Mouse (Mus musculus) thymus, adult 2 months (tissue): ENCODE results near the gene Zswim8. TPM values are rescaled to one million over a fixed set of nuclear protein-coding genes. Genes with fewer than 3 reads are reported as not detected.

ENCODE experiments used
- DNase-seq: peaks from one replicate; pipeline ENCODE4 v3.0.0; 2021
- H3K27ac ChIP-seq: fragments of 200-500 bp; 2 replicates; pipeline ENCODE4 v1.5.1; 2012; ENCODE audit warnings: low read length, control low read depth; ENCODE audit not compliant: control insufficient read depth, insufficient read depth
- H3K27me3 ChIP-seq: fragments of 200-500 bp; 2 replicates; pipeline ENCODE4 v1.6.1; 2012; ENCODE audit warnings: mild to moderate bottlenecking, low read length, moderate library complexity, mixed read lengths; ENCODE audit not compliant: control insufficient read depth, insufficient read depth
- H3K36me3 ChIP-seq: fragments of 200-500 bp; 2 replicates; pipeline ENCODE4 v1.6.1; 2012; ENCODE audit warnings: mild to moderate bottlenecking, low read length, moderate library complexity; ENCODE audit not compliant: control insufficient read depth, insufficient read depth
- H3K4me1 ChIP-seq: fragments of 200-500 bp; replicated peaks from 2 replicates; pipeline ENCODE4 v1.6.1; 2012; ENCODE audit warnings: low read length; ENCODE audit not compliant: control insufficient read depth, insufficient read depth
- H3K4me3 ChIP-seq: fragments of 200-500 bp; 2 replicates; pipeline ENCODE4 v1.5.1; 2012; ENCODE audit warnings: mild to moderate bottlenecking, low read length, control low read depth, moderate library complexity; ENCODE audit not compliant: control insufficient read depth, insufficient read depth
- CTCF ChIP-seq: fragments of 200-500 bp; IDR thresholded peaks from 2 replicates; pipeline ENCODE4 v1.5.1; 2012; ENCODE audit warnings: mild to moderate bottlenecking, control low read depth, low read length, moderate library complexity, borderline replicate concordance; ENCODE audit not compliant: control insufficient read depth, poor library complexity, insufficient read depth; ENCODE audit errors: extremely low read depth
- POLR2A ChIP-seq: fragments of 200-500 bp; IDR thresholded peaks from 2 replicates; pipeline ENCODE4 v1.6.1; 2012; ENCODE audit warnings: mild to moderate bottlenecking, low read length, control low read depth, moderate library complexity; ENCODE audit not compliant: control insufficient read depth, poor library complexity, insufficient read depth; ENCODE audit errors: extremely low read depth
- WGBS: fragments of 180-500 bp; shearing (Covaris S2); methylation state at CpG from one replicate; pipeline ENCODE4 v1.1.7; 2018; 5-methylcytosine and 5-hydroxymethylcytosine counted together
- polyA plus RNA-seq: library from polyadenylated mRNA; depleted of rRNA; stranded (reverse); fragments of >200 nt; gene quantifications from 2 replicates; pipeline ENCODE4 v1.2.3, GENCODE M21; 2012

The Zswim8 gene
- polyA plus RNA-seq, 1 experiment = 296 TPM

DNA sequence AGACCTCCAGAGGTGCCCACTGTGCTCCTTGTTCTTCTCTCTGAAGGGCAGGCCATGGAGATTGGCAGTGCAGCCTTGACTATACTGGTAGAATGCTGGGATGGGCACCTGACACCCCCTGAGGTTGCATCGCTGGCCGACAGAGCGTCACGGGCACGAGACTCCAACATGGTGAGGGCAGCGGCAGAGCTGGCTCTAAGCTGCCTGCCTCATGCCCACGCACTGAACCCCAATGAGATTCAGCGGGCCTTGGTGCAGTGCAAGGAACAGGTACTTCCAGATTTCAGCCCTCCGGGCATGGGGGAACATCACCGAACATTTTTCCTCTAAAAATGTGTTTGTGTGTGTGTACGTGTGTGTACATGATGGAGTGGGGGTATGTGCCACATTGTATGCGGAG lies 12.4 kb downstream of the Zswim8 start:
- peaks cover 60% of the 10 kb centered on the region for H3K36me3 ChIP-seq

GRCm38 (mm10) chr14:20721371-20721770 lies 14.0 kb downstream of the Zswim8 start:
- WGBS = 100% methylated on average over 3 of the region's 4 CpGs
- TF ChIP-seq CTCF (no peak), POLR2A (no peak)
- Histone ChIP-seq H3K36me3 (peaks cover 51% of the 10 kb centered on the region), H3K27me3 (no peaks in the 10 kb centered on the region), H3K4me1 (no peaks in the 10 kb centered on the region), H3K27ac (no peak overlapping the region), H3K4me3 (no peak overlapping the region)
- no peak for DNase-seq

More for the DNA sequence above, 12.4 kb downstream of the Zswim8 start:
- Histone ChIP-seq H3K27ac (no peak overlapping the region), H3K4me3 (no peak overlapping the region), H3K27me3 (no peaks in the 10 kb centered on the region), H3K4me1 (no peaks in the 10 kb centered on the region)
- no peak for DNase-seq
- WGBS = 99% methylated on average over 12 of the region's 12 CpGs
- TF ChIP-seq CTCF (no peak), POLR2A (no peak)

DNA sequence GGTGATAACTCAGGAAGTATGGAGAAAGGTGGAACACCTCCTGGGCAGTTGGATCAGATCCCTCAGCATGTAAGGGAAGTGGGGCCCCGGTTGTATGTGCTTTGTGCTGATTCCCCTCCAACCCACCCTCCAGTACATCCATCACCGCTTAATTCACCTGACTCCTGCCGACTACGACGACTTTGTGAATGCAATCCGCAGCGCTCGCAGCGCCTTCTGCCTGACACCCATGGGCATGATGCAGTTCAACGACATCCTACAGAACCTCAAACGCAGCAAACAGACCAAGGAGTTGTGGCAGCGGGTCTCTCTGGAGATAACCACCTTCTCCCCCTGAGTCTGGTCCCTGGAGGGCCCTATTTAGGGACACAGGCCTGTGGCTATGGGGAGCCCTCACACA lies 15.7 kb downstream of the Zswim8 start:
- no peak overlapping the region for H3K4me3 ChIP-seq
- H3K36me3 ChIP-seq = peaks cover 56% of the 10 kb centered on the region
- H3K4me1 ChIP-seq = no peaks in the 10 kb centered on the region
- WGBS = 98% methylated on average over 12 of the region's 12 CpGs
- H3K27me3 ChIP-seq = no peaks in the 10 kb centered on the region
- no peak for DNase-seq
- no peak for TF ChIP-seq CTCF
- no peak for TF ChIP-seq POLR2A
- no peak overlapping the region for H3K27ac ChIP-seq

DNA sequence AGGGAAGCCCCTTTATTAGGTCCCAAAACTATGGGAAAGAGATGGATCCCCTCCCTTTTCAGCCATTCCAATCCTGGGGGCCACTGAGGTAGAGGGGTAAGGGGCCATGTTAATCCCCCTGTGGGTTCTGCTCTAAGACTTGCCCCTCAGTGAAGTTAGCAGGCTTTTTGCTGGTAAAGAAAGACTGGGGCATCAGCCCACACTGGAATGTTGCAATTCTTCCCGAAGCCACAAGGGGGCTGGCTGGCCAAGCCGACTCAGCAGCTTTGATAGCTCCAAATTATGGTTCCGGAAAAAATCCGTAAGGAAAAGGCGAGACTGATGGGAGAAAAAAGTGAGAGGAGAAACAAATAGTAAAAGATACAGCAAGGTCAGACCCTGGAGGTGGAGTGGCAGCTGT lies 16.7 kb downstream of the Zswim8 start:
- no peak overlapping the region for H3K4me3 ChIP-seq
- H3K27ac ChIP-seq = no peak overlapping the region
- 35% methylated on average over 5 of the region's 5 CpGs for WGBS
- TF ChIP-seq CTCF (peak; percentile 75; the same call in 1 of the 2 replicates), POLR2A (no peak)
- H3K27me3 ChIP-seq = no peaks in the 10 kb centered on the region
- peaks cover 53% of the 10 kb centered on the region for H3K36me3 ChIP-seq
- H3K4me1 ChIP-seq = no peaks in the 10 kb centered on the region
- peak; percentile 54 for DNase-seq

- Histone ChIP-seq H3K27me3 (no peaks in the 10 kb centered on the region), H3K27ac (no peak overlapping the region), H3K36me3 (peaks cover 40% of the 10 kb centered on the region), H3K4me1 (no peaks in the 10 kb centered on the region), H3K4me3 (no peak overlapping the region)
- TF ChIP-seq POLR2A = no peak
- TF ChIP-seq CTCF = no peak
- no peak for DNase-seq
- WGBS = 84% methylated on average over 6 of the region's 6 CpGs
These were observed 18.4 kb downstream of the Zswim8 start for GRCm38 (mm10) chr14:20725660-20726339.

- Histone ChIP-seq H3K36me3 (peaks cover 19% of the 10 kb centered on the region), H3K27me3 (no peaks in the 10 kb centered on the region), H3K4me1 (peaks cover 4% of the 10 kb centered on the region), H3K4me3 (no peak overlapping the region), H3K27ac (no peak overlapping the region)
- DNase-seq = no peak
- TF ChIP-seq CTCF (no peak), POLR2A (no peak)
- WGBS = 98% methylated on average over 9 of the region's 9 CpGs
These were observed 22.5 kb downstream of the Zswim8 start for GRCm38 (mm10) chr14:20729871-20730270.
